Mouse (Mus musculus) left cerebral cortex, adult 8-10 months (tissue): Measurements from ENCODE around the gene Rap1gap2. TPM values are rescaled to one million over a fixed set of nuclear protein-coding genes. Genes with fewer than 3 reads are reported as not detected.

Experiments used
- DNase-seq, 2 experiments: peaks; one replicate each; pipeline ENCODE4 v3.0.0; 2022; ENCODE audit warnings: low spot score in 2 of 2
- total RNA-seq, 4 experiments: library from RNA; stranded (reverse); gene quantifications; 2 replicates each; pipeline ENCODE4 v1.2.4; 2022

Rap1gap2 gene
- total RNA-seq, 4 experiments from 2014 or later = 154 to 168 (median 162) TPM

DNA sequence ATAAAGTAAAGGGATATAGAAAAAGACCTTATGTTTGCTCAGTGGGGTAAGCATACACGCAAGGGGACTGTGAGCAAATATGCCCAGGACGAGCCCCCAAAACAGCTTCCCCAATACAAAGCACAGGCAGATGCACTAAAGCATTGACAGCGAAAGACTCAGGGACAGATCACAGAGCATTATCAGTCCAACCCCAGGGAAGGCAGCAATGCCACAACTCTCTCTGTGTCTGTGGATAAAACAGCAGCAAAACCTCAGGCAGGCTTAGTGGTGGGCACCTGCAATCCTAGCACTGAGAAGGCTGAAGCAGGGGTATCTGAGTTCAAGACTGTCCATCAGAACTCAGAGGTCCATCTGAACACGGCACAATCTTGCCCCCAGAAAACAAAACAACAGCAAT is 73.4 kb downstream of the Rap1gap2 start:
- DNase-seq = no peak

DNA sequence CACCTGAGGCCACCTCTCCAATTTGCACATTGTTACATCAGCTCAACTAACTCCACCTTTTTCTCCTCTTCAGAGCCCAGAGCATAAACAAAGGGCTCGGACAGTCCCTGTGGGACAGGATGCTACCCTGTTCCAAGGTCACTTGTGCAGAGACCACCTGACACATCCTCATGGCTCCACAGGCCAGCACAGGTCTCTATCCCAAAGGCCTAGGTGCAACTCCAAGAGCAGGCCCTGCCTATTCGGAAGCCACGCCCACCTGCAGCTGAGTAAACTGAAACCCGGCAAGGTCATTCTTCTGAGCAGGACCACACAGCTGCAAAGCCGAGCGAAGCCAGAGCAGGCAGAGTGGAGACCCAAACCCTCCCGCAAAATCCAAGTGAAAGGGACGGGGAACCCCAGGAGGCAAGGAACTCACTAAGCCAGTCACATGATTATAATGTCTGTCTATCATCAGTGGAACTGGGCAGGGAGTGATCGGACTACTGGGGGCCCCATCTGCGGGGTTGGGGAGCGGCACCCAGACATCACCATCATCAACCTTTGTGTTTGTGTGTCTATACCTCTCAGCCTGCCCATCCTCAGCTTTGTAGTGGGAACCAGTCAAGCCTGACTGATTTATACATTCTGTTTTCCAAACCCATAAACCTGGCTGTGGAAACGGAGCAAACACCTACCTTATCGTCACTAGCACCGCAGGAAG is 74.4 kb downstream of the Rap1gap2 start:
- DNase-seq = no peak

DNA sequence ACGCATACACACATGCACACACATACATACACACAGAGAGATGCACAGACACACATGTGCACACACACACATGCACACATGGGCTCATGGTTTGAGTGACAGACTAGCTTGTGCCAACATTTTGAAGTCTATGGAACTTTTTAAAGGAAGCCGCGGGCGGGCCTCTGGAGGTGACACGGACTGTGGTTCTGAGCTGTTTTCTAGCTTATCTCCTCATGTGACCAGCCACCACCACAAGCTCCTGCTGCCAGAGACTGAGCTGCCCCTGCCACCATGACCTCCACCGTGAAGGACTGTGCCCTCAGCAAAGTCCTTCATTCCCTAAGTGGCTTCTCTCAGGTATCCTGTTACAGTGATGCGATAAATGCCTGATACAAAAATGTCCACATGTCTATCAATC is 76.3 kb downstream of the Rap1gap2 start:
- DNase-seq = no peak

DNA sequence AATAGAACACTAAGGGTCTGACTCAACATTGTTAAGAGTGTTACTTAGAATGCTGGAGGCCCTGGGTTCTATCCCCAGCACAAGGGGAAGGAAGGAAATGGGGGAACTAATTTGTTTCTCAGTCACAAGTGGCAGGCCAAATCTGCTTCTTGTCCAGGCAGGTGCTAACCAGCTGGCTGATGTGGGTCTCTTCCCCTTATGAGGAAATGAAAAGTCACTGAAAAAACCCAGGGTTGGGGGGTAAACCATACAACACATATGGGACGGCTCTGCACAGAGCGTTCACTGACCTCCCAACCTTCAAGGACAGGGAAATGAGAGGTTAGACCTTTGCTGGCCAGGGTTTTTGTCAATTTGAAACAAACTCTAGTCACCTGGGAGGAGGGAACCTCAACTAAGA is 77.7 kb downstream of the Rap1gap2 start:
- DNase-seq = no peak

DNA sequence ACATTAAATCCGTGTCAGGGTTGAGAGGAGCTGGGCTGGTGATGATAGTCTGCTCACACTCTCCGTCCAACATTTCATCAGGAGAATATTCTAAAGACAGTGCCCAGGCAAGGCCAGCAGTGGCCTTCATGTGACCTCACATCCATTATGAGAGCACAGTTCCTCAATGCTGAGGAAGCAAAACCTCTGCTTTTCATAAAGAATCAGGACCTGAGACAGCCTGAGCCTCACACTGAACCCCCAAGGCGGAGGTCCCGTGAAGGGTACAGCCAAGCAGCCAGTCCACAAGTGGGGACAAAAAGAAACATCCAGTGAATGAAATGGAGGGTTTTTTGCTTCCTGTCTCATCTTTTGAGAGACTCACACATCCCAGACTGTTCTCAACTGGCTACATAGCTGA is 78.3 kb downstream of the Rap1gap2 start:
- no peak for DNase-seq

DNA sequence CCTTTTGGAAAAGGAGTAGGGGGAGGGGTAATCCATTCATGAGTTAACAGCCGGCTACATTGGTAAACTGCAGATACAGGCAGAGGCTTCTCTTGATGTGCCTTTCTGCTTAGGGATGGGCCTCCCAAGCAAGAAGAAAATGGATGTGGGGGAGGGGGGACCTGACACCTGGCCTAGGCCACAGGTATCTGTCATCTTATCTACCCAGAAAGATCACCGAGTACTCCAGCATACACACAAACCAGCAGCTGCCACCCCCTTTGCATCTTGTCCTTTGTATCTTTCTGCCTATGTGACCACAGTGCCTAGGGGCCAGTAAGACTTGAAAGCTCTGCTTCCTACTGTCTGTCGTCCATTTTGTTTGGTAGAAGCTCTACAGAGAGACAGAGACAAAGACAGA is 79.0 kb downstream of the Rap1gap2 start:
- DNase-seq = no peak

DNA sequence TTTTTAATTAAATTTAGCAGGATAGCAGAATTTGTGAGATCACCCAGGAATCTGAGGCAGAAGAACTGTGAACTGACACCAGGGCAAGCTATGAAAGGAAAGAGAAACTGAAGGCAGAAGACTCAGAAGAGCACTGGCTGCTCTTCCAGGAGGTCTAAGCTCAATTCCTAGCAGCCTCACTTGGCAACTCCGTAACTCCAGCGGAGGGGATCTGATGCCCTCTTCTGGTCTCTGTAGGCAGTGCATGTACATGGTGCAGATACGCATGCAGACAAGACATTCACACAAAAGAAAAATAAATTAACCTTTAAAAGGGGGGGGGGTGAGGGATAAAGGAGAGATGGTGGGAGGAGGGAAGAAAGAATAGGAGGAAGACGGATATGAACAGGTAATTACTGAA is 80.9 kb downstream of the Rap1gap2 start:
- DNase-seq = no peak

DNA sequence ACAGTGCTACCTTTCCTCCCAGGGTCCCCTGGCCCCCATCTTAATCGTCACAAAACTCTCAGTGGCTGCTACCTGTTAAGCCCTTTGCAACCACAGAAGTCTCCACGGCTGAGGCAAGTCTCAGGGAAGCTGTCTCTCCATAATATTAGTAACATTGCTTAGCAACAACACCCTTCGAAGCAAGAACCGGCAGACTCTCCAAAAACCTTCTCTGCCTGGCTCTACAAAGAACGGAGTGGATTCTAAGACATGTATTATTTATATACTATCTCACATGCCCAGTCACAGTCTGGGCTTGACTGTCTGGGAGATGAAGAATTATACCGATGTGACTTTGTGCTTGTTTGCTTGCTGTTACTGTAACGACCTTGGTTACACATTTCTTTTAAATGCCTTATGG is 83.2 kb downstream of the Rap1gap2 start:
- DNase-seq = no peak

DNA sequence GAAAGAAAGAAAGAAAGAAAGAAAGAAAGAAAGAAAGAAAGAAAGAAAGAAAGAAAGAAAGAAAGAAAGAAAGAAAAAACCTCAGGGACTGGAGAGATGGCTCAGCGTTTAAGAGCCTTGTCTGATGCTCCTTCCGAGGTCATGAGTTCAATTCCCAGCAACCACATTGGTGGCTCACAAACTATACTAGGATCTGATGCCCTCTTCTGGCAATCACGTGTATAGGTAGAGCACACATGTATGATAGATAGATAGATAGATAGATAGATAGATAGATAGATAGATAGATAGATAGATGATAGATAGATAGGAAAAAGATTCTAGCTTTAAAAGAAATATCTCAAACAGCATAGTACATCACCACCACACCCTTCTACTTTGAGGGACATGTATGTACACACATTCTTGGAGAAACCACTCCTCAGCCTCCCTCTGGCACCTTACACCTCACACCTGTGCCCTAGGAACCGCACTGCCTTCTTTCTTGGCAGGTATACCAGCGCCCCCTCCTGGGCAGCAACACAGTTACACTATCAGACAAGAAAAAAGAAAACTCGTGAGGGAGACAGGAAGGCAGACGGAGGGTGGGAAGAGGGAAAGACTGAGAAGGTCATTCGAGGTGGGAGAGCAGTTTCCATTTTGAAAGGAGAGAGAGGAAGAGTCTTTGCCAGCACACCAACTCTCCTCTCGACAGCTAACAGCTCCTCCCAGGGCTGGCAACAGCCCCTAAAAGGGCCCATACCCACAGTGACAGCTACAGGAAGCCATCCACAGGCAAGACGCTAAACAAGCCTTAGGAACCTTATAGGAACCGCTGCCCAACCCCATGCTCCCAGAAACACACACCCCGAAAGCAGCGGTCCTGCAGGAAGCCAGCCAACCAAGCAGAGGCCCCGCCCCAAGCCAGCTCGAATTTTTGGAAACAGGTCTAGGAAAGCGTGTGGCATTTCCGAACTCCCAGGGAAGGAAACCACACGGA is 84.2 kb downstream of the Rap1gap2 start:
- DNase-seq = no peak

DNA sequence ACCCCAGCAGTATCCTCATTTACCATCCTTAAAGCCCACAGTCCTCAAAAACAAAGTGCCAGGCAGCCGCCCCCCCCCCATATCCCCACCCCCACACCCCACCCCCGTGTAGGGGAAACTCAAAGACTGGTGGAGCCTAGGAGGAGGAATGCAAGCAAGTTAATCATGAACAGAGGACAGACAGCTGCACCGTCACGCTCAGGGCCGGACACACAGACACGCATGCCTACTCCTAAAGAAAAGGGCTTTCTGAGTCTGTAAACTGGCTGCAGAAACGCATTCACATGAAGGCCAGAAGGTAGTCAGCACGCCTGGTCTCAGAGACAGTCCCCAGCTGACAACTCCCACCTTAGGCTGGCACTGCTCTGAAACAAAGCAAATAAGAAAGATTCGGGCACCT is 85.1 kb downstream of the Rap1gap2 start:
- no peak for DNase-seq

DNA sequence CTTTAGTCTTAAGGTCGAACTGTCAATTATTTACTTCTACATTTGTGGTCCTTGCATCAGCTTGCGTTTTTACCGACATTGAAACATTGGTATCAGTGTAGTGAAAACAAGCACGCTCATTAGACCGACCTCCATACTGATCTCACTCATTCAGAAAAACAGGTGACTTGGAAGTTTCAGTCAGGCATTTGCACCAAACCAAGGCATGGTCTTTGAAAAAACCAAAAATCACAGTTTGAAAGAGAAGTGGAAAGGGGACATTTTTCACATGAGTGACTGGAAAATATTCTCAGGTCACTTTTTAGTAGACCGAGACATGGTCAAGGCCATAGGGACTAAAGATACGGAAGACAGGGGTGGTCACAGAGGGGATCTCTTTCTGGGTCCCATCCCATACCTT is 85.5 kb downstream of the Rap1gap2 start:
- DNase-seq = no peak

DNA sequence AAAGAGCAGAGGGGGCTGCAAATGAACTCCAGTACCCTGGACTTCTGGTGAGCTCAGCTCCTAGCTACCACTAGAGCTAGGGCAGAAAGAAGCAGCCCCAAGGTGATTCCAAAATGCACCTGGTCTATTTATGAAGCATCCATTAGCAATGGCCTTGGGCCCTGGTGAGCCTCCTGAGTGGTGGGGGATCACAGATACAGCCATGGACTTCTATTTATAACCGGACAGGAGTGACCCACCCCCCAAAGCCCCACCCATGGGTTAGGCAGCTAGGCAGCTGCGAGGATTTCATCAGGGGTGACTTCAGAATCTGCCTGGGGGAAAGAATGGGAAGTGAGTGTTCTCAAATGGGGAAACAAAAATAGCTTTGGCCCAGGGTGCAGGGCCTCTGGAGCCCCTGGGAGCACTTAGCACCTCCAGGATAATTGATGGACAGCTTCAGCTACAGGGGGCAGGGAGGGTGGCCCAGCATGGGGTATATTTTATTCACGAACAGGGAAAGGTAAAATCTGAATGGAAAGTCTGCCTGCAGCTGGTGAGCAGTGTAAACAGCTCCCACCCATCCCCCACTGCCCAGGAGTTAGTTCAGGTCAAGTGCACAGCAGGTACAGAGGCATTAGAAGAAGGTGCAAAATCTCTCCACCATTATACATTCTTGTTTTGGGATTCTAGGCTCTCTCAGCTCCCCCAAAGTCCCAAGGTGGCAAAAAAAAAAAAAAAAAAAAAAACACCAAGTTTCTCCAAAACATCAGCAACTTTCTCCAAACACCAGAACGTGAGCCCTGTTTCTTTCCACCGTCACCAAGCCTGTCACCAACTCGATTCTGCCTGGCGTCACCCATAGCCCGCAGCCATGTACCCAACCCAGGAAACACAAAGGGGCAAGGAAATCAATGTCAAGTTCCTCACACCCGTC is 86.4 kb downstream of the Rap1gap2 start:
- DNase-seq = no peak

DNA sequence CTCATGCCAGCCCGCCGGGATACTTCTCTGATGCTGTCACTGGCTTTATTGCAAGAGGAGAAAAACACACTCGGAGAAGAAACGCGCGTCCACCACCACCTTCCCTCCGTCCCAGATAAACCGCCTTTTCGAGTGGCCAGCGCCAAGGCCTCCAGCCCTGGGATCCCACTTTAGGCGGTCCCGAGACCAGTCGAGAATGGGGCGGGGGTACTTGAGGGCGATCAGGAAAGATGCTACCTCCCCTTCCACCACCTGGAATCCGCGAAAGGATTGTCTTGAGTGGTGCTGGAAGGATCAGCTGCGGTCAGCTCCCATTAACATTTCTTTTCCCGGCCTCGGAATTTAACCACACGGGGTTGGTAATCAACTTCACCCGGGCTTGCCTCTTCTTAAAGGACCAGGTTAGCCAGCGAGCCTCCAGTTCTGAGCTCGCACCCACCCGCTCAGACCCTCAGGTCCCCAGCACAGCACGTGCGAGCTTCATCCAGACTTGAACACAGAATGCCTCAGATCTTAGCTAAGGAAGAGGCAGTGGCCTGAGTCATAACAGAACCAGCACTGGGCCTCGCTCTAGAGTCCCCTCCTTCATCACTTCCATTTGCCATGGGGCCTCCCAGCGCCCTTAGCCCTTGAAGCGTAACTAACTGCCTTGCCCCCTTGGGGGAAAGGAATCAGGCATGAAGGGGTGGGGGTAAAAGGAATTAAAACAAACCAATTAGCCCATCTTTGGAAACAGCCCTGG is 87.3 kb downstream of the Rap1gap2 start:
- no peak for DNase-seq

DNA sequence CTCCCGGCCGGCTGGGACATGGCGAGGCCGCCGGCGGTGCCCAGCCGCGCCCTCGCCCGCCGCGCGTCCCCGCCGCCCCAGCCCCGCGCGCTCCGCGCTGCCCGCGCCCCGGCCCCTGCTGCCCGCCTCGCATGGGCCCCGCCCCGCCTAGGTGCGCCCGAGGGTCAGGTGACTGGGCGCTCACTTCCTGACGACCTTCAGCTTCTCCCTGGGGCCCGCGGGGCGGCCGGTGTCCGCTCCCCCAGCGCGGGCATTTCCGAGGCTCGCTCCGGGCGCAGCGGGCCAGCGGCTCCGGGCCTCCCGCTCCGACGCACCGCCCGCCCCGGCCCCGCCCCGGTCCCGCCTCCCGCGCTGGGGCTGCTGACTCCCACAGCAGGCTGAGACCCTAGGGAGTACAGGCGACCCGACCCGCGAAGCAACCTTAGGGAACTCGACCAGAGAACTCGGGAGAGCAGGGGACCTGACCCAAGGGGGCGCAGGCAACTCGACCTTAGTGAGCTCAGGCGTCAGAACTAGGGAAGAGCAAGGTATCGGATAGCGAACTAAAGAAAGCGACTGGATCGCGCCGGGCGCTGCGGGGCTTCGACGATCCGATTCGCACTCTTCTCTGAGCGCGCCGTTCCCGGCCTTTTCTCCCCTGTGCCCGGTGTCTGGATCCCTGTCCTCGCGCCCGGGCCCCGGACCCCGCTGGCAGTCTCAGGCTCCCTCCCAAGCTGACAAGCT is 88.1 kb downstream of the Rap1gap2 start:
- DNase-seq = no peak

DNA sequence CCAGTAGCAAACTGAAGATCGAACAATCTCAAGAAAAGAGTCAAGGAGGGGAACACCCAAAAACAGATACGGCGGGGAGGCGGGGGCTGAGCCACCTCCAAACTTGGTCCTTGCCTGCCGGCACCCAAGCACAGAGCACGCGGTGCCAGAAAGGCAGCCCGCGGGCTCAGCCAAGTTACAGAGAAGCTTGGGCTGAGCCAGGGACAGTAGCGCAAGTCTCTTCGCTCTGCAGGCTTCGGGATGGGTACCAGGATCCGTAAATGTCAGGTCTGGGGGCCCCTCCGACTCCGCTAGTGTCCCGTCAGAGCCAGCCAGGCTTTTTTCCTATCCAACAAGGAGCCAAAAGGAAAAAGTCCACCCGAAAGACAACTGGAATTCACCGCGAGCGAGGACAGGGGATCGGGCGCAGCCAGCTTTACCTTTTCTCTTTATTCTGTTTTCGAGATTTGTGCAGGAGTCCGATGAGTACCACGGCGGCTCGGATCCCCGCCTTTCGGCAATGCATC is 88.7 kb downstream of the Rap1gap2 start:
- no peak for DNase-seq

DNA sequence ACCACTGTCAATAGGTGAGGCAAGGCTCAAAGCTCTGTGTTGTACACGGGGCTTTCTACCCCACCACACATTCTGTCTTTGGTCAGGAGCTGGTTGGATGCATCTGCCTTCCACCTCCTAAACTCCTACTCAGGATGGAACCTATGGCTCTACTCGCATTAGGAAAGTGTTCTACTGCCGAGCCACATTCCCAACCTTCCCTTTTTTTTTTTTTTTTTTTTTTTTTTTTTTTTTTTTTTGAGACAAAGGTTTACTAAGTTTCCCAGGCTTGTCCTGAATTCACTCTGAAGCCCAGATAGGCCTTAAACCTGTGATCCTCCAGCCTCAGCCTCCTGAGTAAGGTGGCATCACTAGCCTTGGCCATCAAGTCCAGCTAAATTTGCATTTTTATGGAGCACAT is 90.5 kb downstream of the Rap1gap2 start:
- DNase-seq = no peak

DNA sequence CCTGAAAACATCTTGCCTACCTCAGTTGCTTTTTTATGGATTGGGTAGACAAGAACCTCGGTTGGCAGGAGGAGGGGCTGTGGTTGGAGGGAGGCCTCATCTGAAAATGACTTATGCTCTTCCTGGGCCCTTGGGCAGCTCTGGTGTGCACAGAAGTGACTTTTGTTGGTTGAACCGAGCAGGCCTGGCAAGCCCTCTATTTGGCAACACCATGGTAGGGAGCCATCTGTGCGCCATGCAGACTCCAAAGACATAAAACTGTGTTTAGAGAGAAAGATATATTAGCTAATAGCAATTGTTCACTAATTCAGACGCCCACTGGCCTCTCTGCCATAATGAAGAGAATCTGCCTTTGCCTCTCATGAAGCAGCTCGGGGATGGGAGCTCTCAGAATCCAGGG is 94.6 kb downstream of the Rap1gap2 start:
- DNase-seq = no peak

DNA sequence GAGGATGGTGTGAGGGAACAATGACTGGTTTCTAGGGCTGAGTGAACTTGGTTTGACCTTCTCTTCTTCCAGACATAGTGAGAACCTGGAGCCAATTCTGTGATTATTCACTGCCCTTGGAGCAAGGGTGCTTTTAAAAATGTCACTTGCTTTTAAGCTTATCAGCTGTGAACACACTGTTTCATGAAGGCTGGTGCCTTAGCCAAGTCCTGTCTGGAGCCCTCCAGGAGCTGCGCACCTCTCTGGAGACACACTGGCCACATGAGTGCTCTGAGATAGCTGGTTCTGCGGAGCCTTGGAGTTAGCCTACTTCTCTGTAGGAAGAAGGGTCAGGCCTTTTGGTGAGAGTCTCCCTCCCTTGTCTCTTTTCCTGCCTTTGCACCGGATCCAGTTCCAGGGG is 95.7 kb downstream of the Rap1gap2 start:
- no peak for DNase-seq

DNA sequence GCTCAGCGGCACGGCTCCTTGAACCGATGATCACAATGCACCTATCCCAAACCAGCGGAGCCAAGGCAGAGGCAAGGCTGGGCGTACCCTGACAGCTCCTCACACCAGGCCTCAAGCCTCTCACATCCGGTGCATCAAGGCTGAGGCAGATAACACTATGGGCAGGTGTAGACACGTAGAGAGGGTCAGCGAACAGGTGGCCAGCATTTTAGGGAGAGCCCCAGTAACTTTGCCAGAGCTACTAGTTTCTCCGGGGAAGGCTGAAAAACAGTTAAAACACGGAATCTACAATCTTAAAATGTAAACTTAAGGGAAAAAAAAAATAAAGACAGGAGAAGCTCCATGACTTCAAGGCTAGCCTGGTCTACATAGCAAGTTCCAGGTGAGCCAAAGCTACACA is 98.1 kb downstream of the Rap1gap2 start:
- DNase-seq = no peak

DNA sequence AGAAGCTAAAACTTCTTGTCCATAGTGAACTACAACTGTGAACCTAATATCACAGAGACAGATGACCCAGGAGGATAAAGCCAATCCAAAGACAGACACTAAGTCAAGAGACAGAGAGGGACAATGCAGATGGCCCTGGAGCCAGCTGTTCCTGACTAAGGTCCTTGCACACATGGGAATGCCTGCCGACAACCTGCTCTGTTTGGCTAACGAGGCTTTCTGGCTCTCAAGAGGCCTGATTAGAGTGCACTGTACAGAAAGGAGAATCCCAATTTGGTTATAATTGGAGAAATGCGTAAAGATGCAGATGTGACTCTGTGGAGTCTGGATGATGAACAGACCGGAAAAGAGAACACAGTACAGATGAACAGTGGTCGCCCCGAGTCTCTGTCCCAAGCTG is 104.4 kb downstream of the Rap1gap2 start:
- DNase-seq = no peak
